Mouse (Mus musculus) adrenal gland, adult 8-10 months (tissue): Measurements from ENCODE around the gene Grik5. TPM values are rescaled to one million over a fixed set of nuclear protein-coding genes. Genes with fewer than 3 reads are reported as not detected.
A peak's percentile ranks its signal among the peaks of the same experiment; 100 is the strongest.

Source experiments
- DNase-seq: peaks from one replicate; pipeline ENCODE4 v3.0.0; 2022
- total RNA-seq, 4 experiments: library from RNA; stranded (reverse); gene quantifications; 2 replicates each; pipeline ENCODE4 v1.2.4; 2022

The Grik5 gene
- total RNA-seq, 4 experiments from 2014 or later = 13.8 to 43.0 (median 24.7) TPM

DNA sequence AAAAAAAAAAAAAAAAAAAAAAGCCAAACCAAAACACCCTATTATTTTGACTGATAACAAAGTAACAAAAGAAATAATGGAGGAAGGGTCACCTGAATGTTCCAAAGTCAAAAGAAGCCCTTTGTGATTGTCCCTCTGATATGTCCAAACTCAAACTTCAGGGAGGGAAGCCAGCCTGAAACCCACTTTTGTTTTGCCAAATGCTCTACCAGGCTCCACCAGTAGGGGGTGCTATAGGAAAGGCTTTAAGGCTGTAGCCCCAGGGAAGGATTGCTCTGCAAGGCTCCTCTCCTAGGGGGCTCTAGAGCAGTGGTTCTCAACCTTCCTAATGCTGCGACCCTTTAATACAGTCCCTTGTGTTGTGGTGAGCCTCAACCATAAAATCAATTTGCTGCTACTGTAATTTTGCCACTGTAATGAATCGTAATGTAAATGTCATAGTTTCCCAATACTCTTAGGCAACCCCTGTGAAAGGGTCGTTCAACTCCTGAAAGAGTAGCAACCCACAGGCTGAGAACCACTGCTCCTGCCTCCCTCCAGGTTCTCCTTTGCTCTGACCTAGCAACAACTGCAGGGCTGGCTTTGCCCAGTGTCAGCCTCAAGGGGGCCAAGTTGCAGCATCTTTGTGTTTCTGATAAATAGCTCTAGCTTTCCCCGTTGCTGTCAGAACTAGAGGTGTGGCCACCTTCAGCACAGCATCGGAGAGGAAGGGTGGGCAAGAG is 42.0 kb downstream of the Grik5 start:
- DNase-seq = no peak

DNA sequence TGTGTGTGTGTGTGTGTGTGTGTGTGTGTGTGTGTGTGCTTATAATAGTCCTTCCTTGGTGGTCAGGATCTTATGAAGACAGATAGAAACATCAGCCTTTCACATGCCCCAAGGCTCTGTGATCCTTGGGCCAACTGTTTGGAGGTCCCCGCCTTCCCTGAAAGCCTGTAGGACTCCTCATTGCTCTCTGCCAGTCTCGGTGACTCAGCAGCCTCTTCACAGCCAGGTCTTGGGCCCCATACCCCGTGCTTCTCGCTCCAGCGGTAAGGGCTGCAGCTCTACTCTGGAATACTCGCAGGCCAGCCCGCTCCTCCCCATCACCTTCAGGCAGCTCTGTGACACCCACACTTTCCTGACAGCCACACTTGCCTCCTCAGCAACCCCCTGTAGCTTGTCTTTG is 45.7 kb downstream of the Grik5 start:
- DNase-seq = no peak

DNA sequence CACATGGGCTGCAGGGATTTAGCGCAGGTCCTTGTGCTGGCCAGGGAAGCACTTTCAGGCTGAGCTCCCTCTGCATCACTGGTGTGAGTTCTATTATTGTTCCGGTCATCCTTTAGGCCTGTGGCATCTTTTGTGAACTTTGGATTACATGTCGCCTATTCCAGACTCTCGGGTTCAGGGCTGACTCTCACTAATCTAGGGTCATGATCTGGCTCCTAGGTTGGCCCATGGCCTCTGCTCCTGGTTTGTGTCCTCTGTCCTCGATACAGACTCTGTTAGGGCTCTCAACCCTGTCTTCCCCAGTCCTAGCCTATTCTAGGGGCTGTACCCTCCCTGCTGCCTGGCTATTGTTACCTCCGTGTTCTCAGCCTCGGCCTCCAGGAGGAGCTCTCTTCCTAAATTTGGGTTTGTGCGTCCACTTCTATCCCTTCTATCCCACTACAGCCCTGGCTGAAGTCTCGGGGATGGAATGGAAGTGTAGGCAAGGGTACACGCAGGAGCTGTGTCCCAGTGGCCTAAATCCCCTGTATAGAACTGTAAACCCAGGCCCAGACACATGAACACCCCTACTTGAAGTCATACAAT is 46.2 kb downstream of the Grik5 start:
- DNase-seq = no peak

DNA sequence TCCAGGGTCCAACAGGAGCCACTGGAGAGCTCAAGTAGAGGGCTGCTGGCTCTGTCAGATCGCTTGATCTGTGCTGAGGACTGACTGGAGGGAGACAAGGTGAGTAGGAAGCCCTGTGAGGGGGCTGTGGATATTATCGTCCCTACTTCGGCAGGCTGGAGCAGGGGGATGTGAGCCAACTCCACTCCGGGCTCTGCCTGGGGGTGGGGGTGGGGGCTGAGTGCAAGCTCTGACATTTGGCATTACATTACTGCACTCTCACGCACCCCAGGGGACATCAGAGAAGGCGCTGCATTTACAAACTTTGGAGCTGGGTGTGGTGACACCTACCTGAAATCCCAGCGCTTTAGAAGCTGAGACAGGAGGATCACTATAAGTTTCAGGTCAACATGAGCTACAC is 60.6 kb downstream of the Grik5 start:
- no peak for DNase-seq

DNA sequence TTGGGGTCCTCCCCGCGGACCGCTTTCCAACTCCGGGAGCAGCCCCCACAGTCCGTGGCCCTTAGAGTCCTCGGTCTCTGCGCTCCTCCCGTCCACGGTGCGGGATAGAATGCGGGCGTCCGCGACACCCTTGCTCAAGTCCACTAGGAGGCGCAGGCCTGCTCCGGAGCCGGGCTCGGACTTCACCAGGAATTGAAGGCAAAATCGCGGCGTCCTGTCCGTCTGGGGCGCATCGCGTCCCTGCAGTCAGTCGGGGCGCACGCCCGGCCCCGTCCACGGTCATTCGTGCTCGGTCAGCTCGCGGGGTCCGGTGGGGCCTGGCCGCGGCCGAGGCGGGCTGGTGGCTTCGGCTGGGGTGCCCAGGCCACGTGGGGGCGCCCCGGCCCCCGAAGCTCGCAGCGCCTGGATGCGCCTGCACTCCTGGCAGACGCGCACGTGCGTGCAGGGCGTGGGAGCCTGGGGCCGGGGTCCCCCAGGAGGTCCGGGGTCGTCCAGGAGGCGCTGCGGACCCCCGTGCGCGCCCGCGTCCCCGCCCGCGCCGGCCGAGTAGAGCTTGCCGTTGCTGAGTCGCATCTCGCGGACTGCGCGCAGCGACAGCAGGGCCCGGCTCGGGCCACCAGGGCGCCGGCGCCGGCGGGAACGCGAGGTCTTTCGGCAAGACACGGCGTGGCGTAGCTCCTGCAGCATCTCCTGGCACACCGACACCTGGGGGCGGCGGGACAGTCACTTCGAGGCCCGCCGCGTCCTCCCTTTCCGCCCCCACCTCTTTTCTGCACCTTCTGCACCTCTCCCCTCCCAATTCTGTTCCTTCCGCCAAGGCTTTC is 61.8 kb downstream of the Grik5 start:
- DNase-seq = no peak

DNA sequence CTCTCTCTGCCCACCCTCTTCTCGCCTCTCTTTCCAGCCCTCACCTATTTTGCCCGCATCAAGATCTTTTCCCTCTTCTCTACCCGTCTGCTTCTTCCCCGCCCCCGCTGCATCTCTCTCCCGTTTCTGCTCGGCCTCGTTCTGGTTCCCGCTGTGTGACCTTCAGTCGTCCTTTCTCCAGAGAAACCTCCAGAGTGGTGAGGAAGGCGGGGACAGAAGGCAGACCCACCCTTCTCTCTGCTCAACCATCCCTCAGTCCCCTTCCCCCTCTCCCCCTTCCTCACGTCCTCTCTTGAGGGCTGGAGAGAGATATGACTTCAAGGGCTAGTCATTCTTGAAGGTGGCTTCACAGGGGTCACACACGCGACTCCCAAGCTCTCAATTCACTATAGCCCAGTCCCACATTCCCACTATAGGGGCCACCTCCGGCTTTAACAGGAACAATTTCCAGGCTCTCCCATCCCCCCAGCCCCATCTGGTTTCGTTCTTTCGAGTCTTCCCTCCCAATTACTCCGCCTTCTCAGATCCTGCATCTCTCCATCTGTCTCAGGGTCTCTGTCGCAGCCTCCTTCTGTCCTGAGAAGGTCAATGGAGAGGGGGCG is 62.9 kb downstream of the Grik5 start:
- DNase-seq = no peak

DNA sequence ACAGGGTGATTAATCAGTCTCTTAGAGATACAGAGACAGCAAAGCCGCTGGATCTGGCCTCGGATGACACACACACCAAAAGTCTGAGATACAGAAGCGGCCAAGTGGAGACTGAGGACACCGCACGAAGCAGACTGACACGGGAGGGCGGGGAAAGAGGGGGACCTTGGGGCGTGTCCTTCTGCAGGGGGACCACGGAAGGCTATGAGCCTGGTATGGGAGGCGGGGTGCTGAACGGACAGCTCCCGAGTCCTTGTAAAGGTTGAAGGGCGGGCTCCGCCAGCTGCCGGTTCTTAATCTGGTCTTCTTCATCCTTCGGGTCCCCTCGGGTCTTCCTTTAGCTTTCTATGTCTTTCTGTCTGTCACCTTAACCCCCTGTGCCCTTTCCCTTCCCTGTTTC is 63.5 kb downstream of the Grik5 start:
- DNase-seq = peak; percentile 86

DNA sequence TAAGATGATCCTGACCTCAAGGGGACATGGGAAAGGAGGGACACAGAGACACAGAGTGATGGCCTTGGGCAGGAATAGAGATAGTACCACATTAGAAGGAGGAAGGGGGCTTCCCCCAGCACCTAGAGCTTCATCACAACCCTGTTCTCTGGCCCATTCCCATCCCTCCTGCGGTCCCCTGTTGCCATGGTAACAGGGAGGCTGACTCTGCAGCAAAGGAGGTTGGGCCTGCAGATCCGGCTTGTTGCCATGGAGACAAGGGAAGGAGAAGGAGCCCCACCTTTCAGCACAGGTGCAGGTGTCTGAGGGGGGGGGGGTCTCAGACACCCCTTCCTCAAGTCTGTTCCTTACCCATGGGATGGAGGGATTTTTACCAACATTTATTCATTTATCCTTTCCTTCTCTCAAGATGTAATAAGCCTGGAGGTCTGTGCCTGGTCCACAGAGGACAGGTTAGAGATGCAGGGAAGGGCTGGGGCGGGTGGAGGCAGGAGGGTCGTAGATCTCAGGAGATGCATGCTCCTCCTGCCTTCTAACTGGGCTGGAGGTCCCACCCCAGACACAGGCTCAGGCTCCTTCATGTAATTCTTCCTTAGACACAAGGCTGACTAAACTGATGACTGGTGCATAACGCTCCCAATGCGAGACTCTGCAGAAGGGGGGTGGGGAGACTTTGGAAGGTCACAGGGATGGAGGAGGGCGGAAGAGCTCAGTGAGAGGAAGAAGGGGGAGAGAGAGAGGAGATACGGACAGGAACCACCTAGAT is 64.4 kb downstream of the Grik5 start:
- DNase-seq = no peak

DNA sequence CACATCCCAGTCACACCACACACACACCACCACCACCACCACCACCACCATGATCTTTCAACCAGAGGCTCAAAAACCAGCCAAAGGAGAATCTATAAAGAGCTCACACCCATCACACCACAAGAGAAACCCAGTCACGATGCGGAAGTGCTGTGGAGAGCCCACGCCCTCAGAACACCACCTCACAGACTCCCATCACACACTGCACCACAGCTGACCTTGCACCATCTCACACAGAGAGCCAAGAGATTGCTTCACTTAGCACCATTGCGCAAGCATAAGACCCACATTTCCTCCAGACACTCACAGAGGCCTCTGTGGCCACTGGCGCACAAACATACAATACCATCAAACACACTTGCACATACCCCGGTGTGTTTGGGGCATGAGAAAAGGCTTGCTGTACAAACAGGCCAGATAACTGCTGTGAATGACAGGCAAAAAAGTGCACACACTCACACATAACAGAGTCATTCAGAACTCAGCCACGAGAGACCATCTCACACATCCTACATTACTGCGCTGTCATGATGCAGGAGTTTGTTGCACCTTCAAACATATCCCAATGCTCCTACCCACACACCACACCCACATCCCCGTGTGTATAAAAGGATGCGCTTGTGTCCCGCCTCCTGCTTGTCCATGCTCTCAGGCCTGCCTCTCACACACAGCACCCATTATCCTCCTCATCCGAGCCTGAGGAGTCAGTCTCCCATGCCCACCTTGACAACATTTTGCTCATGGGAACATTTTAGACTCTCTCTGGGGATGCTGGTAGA is 65.4 kb downstream of the Grik5 start:
- DNase-seq = peak; percentile 78

DNA sequence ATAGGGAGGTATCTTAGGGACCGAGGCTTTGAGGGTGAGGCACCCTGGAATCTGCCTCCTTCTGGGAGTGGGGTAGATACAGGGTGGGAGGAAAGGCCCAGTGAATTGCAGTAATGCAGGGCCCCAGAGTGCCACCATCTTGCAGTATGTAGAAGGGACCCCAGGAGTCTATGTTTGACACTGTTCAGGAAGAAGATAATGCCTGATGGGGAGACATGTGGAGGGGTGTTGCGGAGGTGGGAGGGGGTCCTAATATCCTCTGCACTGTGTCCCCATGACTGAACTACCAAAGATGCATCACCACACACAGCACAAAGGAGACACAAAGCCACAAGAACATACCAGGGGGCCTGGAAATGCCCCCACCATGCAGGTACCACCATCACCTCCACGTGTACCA is 66.0 kb downstream of the Grik5 start:
- no peak for DNase-seq

DNA sequence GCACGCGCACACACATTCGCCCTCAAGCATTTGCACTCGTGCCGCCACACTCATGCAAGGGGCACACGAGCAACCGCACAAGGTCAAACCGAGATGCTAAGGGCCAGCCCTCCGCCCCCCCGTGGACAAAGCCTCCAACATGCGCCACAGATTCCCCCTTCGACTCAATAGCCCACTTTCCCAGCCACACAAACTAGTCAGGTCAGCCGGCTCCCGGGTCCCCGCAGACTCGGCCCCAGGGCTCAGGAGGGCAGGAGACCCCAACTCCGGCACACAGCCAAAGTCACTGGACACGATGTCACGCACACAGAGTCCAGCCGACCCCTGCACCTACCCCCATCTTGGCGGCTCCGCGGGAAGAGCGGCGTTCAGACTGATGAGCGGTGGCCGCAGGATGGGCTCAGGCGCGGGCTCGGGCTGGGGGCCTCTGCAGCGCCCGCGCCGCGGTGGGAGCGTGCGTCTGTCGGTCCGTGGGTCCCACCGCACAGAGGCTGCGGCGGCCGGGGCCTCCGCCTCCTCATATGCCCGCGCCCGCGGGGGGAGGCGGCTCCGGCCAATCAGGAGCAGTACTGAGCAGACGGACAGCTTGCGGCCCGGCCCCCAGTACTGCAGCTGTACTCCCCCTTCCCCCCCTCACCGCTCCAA is 66.6 kb downstream of the Grik5 start, which contains the start of gene Atp1a3:
Gene Atp1a3, minus strand, starts transcription at position 538 of the 645 bp plus-strand sequence.
- DNase-seq = peak; percentile 61

DNA sequence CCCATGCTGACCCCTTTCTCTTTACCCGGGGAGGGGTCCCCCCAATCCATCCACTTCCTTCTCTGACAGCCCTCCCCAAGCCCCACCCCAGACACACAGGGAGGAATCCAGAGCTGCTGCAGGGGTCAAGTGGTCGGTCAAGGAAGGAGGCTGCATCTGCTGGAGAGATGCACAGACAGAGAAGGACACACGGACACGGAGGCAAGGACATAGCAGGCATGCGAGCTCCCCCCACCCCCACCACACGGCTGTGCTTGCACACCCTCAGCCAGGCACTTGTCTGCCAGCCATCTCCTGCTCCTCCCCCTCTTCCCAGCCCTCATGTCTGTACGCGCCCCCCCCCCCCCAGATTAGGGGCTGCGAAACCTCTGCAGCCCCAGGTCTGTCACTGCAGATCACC is 67.3 kb downstream of the Grik5 start:
- no peak for DNase-seq

DNA sequence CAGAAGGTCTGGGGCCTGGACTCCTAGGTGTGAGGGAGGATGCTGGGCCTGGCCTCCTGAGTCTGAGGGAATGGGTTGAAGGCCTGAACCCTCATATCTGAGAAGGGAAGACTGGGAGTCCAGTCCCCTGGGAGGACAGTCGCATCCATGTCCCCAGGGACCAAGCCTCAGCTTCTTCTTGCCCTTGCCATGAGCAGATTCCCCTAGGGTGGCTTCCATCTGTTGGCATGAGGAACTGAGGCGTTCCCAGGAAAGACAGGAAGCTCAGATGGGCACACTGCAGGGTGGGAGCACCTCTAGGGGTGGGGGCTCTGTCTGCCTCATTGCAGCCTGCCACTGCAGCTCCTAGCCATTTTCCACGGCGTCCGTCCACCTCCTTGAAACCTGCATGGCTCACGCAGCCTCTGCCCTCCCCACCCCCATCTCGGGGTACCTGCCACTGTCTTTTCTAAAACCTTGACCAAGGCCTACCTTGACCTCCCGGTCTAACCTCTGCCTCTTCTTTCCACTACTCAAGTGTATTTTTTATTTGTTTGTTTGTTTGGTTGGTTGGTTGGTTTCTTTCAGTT is 68.2 kb downstream of the Grik5 start:
- no peak for DNase-seq

DNA sequence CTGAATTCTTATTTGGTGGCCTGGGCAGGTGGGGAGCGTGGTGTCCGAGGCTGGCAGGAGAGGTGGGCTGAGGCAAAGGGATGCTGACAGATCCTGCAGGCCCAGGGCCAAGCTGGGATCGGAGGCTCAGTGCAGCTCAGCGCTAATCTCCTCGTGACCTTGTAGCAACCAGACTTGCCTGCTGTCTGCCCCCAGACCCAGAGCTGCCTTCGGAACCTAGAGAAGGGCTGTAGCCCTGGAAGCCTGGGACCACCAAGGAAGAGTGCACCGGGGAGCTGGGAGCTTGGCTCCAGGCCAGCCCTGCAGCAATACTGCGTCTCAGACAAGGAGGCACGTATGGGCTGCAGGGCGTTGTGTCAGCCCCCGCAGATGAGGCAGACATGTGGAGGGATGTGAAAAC is 68.9 kb downstream of the Grik5 start:
- DNase-seq = no peak

DNA sequence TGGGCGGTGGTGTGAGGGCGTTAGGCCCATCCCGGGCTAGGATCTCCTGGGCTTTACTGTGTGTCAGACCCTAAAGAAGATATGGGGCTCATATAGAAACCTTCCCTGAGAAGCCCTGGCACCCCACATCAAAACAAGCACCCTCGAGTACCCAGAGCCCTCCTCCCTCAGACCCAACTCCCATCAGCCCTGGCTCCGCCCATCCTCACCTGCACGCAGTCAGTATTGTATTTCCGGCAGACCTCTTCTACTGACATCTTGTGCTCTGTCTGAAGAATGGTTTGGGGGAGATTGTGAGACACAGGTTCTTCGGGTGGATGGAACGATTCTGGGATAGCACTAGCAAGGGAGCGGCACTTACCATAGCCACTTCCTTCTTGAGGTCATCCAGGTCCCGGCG is 71.4 kb downstream of the Grik5 start:
- DNase-seq = no peak

DNA sequence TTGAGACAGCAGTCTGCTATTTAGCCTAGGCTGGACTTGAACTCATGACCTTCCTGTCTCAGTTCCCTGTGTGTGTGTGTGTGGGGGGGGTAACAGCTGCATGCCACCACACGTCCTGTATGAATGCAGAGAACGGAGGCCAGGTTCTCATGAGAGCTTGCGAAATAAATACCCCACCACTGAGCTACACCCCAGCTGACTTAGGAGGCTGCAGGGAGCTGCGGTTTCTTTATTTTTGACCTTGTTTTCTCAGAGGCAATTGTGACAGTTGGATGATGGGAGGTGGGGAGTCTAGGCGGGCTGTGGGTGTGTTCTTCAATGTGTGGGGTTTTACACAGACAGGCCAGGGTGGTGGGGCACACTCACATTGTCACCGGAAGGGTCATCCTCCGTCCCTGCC is 71.9 kb downstream of the Grik5 start:
- no peak for DNase-seq

DNA sequence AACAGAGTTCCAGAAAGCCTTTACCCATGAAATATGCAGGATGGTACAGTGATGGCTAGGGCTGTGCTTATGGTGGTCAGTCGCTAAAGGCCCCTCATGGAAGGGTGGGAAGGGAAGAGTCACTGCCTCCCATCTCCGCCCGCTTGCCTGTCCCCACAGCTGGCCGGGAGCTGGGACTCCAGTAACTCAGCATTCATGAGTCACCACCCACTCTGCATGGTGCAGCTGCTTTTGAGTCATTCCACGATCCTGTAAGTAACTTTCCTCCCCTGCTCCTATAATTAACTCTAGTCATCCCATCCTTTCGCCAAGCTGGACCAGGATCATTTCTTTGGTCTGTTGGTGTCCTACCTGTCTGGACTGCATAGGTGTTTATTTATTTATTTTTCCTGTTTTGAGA is 79.1 kb downstream of the Grik5 start:
- no peak for DNase-seq

DNA sequence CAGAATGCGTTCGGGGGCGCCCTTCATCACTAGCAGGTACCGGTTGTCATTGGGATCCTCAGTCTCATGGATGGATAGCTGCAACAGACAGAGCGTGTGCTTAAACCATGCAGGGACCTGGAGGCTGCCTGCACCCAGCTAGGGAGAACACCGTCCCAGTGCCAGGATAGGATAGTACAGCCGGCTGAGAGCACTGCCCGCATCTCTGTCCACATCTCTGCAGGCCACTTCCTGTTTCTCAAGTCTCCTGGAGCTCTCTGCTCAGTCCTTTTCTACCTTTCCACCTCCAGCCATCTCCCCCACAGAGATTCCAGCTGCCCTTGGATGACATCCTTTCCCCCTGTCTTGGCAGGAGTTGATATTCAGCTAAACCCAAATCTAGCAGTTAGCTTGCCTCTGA is 81.7 kb downstream of the Grik5 start:
- no peak for DNase-seq

DNA sequence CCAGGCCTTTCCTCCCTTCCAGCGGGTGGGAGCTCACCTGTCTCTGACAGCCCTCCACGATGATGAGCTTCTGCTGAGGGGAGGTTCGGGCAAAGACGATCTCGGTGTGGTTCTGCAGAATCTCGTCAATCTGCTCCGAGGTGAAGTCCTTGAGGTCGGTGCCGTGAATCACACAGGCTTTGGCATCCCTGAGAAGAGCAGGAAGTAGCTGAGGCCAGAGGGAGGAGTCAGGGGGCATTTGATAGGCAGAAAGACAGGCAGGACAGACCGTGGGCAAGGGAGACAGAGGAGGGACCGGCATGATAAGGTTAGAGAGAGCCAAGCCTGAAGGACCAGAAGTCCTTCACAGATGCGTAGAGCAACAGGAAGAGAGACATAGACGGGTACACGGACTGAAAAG is 84.2 kb downstream of the Grik5 start:
- DNase-seq = peak; percentile 79

DNA sequence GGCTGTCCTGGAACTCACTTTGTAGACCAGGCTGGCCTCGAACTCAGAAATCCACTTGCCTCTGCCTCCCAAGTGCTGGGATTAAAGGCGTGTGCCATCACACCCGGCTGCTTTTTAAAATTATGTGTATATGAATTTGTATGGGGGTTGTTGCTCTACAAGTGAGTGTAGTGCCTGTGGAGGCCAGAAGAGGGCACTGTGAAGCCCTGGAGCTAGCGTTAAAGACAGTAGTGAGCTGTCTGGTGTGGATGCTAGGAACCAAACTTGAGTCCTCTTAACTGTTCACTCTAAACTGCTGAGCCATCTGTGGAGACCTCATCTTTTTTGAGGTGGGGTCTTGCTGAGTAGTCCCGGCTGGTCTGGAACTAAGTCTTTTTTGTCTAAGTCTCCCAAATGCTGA is 86.3 kb downstream of the Grik5 start:
- no peak for DNase-seq

DNA sequence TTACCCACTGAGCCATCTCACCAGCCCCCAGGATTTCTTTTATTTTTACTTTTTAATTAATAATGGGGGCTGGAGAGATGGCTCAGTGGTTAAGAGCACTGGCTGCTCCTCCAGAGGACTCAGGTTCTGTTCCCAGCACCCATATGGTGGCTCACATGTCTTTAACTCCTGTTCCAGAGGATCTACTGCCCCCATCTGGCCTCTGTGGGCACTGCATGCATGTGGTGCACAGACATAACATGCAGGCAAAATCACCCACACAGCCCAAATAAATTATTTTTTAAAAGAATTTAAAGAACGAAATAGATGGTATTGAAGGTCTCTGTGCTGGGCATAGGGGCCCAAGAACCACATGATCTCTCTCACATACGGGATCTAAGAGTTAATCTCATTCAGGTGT is 87.8 kb downstream of the Grik5 start:
- no peak for DNase-seq
